Mouse (Mus musculus): ENCODE measurements around the gene S100a3.

S100a3 gene

DNA sequence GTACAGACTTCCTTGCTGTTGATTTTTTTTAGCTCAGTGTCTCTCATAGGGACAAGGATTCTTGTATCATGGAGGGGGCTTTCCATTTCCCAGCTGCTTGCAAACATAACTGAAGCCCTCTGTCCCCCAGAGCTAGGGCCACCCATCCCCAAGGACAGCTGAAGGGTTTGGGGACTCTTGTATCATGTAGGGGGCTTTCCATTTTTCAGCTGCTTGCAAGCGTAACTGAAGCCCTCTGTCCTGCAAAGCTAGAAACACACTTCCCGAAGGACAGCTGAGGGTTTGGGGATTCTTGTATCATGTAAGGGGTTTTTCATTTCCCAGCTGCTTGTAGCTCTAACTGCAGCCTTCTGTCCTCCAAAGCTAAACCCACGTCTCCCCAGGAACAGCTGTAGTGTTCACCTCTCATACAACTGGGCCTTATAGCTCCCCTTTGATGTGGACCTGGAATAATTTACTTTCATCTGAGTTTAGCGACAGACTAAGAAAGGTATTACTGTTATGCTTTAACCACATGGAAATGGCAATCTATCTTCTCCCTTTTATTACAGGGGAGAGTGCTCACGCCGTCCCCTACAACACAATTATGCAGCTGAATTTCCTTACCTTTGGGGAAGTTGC is at the start of gene S100a3:
Gene S100a3 (plus strand): TSS at position 571 of the 621 bp plus-strand sequence.
- DNase-seq = no peak

- no peak for DNase-seq
Observed at GRCm38 (mm10) chr3:90512276-90512675, 48.1 kb upstream of the S100a3 start.

DNA sequence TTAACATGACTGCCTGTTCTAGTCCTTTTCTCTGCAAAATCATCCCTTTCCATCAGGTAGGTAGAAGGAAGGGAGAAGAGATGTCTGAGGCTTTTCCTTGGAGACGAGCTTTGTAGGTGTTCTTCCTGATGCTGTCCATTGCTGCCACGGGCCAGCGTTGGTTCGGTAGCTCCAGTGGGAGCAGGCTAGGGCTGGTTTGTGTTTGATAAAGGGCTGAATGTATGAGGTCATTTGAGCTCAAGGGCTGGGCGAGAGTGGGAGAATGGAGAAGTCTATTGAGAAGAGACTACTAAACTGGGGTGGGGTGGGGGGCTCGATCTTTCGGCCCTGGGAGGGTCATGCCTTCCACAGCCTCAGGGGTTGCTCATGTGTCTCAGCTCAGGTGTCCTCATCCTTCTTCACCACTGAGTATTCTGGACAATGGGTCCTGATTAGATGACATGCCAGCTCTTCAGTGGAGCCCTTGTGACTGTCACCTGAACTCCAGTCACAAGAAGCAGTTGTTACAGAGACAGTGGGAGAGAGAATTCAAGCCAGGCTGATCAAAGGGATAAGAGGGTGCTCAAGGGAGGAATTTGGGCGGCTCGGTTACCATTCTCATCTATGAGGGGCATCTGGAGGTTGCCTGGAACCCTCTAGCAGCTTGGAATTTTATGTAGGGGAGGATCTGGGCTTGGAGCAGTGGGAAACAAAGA is 47.3 kb upstream of the S100a3 start:
- DNase-seq = no peak

DNA sequence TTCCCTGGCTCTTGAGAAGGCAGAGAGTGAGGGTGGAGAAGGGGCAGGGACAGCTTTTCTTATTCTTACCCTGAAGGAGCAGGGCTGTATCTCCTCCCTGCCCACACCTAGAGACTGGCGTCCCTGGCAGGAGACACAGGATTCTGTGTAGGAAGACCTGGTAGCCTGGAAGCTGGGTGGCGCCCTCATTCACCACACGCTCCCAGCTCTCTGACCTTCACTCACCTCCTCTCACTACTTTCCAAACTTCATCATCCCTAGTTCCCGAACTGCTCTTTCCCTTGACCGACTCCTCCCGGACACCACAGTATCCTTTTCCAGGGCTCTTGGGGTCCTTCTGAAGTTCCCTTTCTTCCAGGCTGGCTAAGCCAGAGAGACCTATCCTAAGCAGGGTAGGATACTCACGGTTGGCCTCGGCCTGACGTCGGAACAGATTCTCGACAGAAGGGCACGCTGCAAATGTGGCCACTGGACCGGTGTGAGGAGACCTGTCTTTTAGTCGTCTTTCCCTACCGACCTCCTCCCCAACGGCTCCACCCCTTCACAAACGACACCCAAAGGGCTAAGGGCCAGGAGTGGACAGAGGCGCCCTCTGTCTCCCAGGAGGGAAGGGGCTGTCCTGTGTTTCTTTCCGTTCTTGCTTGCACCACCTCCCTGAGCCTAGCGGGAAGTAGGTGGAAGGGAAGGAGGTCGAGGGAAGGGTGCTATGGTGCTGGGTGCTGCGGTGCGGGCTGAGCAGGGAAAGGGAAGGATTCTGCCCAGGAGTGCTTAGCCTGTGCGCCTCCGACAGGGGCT is 46.4 kb upstream of the S100a3 start, which contains the start of the genes S100a1 and S100a13:
Gene S100a1 (minus strand): TSS at position 597 of the 795 bp plus-strand sequence.
Gene S100a13 (plus strand): TSS at position 640 of the 795 bp plus-strand sequence.
- DNase-seq = no peak

DNA sequence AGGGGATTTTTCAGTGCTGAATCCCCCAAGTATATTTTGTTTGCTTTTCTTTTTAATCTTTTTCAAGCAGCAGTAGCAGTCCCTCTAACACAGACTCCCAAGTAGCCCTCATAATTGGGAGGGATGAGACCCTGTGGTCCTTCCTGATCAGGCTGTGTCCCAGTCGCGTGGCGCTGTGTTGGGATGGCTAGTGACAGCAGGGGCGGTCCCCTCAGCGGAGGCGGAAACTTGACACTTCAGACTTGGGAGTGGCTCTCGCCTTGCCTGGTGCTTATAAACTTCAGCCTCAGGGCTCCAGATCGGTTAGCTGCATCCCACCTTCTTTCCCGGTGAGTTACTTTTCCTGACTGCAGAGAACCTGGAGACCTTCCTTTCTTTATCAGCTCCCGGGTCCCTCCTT is 45.7 kb upstream of the S100a3 start:
- no peak for DNase-seq

DNA sequence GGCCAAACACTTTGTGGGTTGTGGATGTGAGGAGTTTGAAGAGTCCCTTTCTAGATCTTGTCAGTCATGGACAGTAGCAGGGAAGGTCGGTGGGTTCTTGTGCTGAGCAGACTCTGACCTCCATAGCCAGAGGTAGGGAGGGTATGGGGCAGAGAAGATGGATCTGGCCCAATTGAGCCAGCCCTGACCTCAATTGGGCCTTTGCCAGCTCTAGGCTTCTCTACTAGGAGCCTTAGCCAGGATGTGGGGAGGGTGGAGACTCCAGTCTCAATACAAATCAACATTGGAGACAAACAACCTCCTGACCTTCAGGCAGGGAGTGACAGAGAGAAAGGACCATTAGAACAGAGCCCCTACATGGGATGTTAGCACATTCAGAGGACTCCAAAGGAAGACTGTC is 45.1 kb upstream of the S100a3 start:
- no peak for DNase-seq

GRCm38 (mm10) chr3:90515789-90516188 is 44.6 kb upstream of the S100a3 start:
- no peak for DNase-seq

- DNase-seq = no peak
Observed at GRCm38 (mm10) chr3:90517711-90518110, 42.7 kb upstream of the S100a3 start.

DNA sequence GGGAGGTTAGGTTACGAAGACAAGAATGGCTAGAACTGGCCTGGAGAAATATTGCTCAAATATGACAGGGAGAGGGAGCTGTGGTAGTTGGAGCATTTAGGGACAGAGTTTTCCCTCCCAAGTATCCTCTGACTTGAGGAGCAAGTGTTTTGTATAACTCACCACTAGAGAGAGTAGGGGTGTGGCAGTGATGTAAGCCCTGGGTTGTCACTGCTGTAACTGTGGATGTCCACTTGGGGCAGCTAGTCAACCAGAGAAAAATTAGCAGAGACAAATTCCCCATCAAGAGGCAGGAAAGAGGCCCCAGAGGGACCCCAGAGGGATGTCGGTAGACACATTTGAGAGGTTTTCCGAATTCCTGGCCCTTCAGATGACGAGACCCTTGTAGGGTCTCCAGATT is 35.0 kb upstream of the S100a3 start:
- no peak for DNase-seq

DNA sequence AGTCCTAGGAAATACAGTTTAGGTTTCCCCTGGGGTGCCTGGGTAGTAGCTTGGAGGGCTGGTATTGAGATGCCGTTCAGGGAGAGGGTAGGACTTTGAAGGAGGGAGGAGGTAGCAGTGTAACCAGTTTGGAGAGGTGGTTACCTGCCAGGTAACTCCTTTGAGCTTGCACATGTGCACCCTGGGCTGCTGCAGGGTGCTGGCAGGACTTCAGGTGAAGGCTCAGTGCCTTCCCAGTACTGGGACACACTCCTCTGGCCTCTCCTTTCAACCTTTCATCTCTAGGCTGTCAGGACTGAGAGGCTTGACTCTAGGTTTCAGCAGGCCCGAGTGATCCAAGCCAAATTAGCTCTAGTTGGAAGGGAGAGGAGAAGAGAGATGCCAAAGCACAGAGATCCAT is 34.3 kb upstream of the S100a3 start:
- DNase-seq = no peak

- DNase-seq = no peak
Observed at GRCm38 (mm10) chr3:90526580-90526979, 33.8 kb upstream of the S100a3 start, which contains the start of gene S100a14. Gene S100a14 (plus strand): TSS chr3:90526856.

DNA sequence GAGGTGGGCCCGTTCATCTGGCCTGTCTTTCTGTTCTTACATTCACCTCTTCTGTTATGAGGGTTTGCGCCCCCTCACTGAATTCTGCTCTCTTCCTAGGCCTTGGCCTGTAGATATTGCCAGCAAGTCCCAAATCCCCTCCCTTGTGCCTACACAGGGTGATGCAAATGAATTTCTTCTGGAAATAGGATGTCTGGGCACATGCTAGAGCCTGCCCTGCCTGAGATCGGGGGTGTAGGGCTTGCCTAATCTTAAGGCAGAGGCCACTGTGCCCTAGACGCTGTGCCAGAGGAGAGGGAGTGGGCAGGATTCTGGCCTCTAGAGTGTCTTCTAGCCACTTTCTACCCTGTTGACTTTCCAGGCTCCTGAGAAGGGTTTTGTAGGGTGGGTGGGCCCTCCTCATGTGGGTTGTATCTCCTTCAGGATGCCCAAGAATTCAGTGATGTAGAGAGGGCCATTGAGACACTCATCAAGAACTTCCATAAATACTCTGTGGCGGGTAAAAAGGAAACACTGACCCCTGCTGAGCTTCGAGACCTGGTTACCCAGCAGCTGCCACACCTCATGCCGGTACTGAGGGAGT is 33.0 kb upstream of the S100a3 start:
- no peak for DNase-seq

DNA sequence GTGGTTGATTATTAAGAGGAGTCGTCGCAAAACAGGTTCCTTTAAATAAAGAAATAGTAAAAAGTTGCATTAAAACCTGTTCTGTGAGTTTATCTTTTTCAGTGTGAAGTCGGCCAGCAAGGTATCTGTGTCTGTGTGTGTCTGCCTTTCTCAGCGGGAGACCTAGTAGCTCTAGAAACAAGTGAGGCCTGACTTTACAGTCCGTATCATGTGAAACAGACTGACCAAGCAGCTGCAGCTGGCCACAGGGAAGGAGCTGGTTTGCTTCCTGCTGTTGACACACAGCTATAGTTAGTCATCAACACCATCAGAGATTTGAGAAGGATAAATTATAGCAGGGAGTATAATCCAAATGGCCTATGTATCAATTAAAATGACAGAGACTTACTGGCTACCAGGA is 28.7 kb upstream of the S100a3 start:
- DNase-seq = no peak

DNA sequence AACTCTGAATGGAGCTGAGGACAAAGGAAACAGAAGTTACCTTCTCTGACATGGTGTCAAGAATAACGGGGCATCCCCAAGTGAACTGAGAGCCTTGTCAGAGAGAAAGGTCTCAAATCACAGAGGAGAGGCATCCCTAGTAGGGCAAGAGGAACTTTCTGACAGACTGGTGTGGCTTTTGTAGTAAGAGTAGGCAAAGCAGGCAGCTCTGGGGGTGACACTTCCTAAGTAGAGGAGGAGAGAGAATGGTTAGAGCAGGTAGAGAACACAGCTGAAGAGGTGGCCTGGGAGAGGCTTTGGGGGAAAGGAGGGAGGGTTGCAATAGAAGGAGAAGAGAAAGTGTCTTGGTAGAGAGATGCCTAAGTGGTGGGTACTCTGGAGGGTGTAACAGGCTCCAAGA is 24.9 kb upstream of the S100a3 start:
- no peak for DNase-seq

DNA sequence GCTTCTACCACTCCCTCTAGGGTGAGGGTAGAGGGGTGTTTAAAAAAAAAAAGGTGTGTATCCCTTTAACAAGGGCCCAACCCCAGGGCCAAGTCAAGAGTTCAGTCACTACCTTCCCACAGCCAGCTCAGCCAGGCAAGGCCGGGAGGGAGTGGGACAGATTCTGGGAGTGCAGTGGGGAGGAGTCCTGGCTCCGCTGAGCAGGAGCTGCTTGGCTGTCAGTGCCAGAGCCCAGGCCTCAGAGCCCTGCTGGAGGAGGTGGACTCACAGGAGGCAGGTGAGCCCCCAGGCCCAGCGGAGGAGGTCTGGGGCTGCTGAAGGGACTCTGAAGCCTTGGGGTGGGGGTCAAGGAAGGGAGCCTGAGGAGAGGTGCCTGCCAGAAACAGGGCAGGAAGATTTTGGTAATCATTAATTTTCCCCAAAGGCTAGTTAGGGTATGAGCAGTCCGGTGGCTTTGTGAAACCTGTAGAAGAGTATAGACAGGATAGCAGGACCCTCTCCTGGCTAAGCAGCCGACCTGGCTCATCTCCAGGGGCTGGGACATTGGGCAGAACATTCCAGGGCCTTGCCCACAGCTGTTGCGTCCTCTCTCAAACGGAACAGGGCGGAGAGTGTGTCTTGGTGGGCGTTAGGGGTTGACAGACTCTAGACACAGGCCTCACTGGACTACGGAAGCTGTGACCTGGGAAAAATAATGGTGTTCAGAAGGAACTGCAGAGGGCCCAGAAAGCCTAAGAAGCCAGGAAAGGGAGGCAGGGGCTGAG is 23.1 kb upstream of the S100a3 start, which contains the start of gene S100a16:
Gene S100a16 (plus strand): TSS at position 114 of the 764 bp plus-strand sequence.
- DNase-seq = peak; percentile 53

- no peak for DNase-seq
Observed at GRCm38 (mm10) chr3:90537905-90538296, 22.5 kb upstream of the S100a3 start.

- DNase-seq = no peak
Observed at GRCm38 (mm10) chr3:90540904-90541303, 19.5 kb upstream of the S100a3 start.

- no peak for DNase-seq
Observed at GRCm38 (mm10) chr3:90549676-90550420, 10.5 kb upstream of the S100a3 start.

DNA sequence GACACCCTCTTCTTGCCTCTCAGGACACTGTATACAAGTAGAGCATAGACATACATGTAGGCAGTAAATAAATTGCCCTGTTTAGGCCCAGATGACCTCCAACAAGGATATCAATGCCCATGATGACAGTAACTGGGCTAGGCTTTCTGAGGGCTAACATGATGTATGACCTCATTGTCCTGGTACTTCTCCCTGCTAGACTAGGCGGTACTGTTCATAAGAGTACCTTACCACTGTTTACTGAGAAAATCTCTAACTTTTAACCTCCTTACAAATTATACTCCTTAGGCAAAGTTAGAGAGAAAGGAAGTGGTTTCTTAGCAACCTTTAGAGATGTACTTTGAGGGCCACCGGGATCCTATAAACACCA is 10.0 kb upstream of the S100a3 start:
- no peak for DNase-seq

- no peak for DNase-seq
Observed at GRCm38 (mm10) chr3:90552231-90552630, 8.1 kb upstream of the S100a3 start.

- DNase-seq = no peak
Observed at GRCm38 (mm10) chr3:90555954-90556353, 4.4 kb upstream of the S100a3 start.

DNA sequence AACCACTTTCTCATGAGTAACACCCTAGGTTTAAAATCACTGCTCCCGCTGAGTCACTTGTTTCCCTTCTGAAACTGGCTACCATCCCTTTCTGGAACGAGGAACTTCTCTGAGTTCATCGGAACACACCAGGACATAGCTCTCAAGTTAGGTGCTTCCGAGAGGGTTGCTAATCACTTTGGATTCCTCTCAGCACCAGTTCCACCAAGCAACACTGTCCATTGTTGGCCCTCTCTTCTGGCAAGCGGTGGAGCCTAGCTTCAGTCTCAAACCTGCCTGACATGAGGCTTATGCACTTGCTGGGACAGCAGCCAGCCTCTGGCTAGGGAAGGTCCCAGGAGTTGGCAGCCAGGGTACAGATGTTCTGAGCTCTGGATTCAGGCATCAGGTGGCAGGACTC is 14.3 kb downstream of the S100a3 start:
- DNase-seq = no peak
